Mouse (Mus musculus) cerebral cortex, adult 2 months (tissue): ENCODE measurements around the gene Utp3.

Experiments
- WGBS: fragments of 180-500 bp; shearing (Covaris S2); methylation state at CpG from one replicate; pipeline ENCODE4 v1.1.7; 2018; 5-methylcytosine and 5-hydroxymethylcytosine counted together

The Utp3 gene

GRCm38 (mm10) chr5:88574829-88575228 lies 20.6 kb downstream of the Utp3 start:
- WGBS = 68% methylated on average over 3 of the region's 3 CpGs

- 35% methylated on average over 3 of the region's 3 CpGs for WGBS
Observed at GRCm38 (mm10) chr5:88575506-88576338, 21.5 kb downstream of the Utp3 start.

GRCm38 (mm10) chr5:88580681-88581080 lies 26.4 kb downstream of the Utp3 start:
- 79% methylated on average over 10 of the region's 10 CpGs for WGBS

GRCm38 (mm10) chr5:88581343-88581742 lies 27.1 kb downstream of the Utp3 start:
- 89% methylated on average over 6 of the region's 6 CpGs for WGBS

- 22% methylated on average over 9 of the region's 9 CpGs for WGBS
Observed at GRCm38 (mm10) chr5:88583271-88584031, 29.2 kb downstream of the Utp3 start.

- WGBS = 14% methylated on average over 9 of the region's 9 CpGs
Observed at GRCm38 (mm10) chr5:88584061-88584460, 29.8 kb downstream of the Utp3 start.

- 37% methylated on average over 7 of the region's 7 CpGs for WGBS
Observed at GRCm38 (mm10) chr5:88586407-88587174, 32.3 kb downstream of the Utp3 start.

- 23% methylated on average over 13 of the region's 13 CpGs for WGBS
Observed at GRCm38 (mm10) chr5:88587211-88587934, 33.1 kb downstream of the Utp3 start.

GRCm38 (mm10) chr5:88588481-88588880 lies 34.2 kb downstream of the Utp3 start:
- WGBS = 46% methylated on average over 5 of the region's 5 CpGs

- 87% methylated on average over 13 of the region's 13 CpGs for whole genome bisulfite sequencing
Observed at GRCm38 (mm10) chr5:88593421-88594172, 39.3 kb downstream of the Utp3 start.

- WGBS = 86% methylated on average over 7 of the region's 7 CpGs
Observed at GRCm38 (mm10) chr5:88594173-88594569, 39.9 kb downstream of the Utp3 start.

GRCm38 (mm10) chr5:88595537-88596455 lies 41.5 kb downstream of the Utp3 start:
- 62% methylated on average over 5 of the region's 5 CpGs for WGBS

- WGBS = 79% methylated on average over 6 of the region's 6 CpGs
Observed at GRCm38 (mm10) chr5:88598961-88599360, 44.7 kb downstream of the Utp3 start.

GRCm38 (mm10) chr5:88602030-88602429 lies 47.8 kb downstream of the Utp3 start:
- 81% methylated on average over 2 of the region's 2 CpGs for WGBS

GRCm38 (mm10) chr5:88602713-88603112 lies 48.5 kb downstream of the Utp3 start:
- WGBS = 91% methylated on average over 3 of the region's 3 CpGs

- 96% methylated on average over 3 of the region's 3 CpGs for WGBS
Observed at GRCm38 (mm10) chr5:88604046-88604445, 49.8 kb downstream of the Utp3 start.

GRCm38 (mm10) chr5:88604641-88605358 lies 50.5 kb downstream of the Utp3 start:
- WGBS = 92% methylated on average over 7 of the region's 7 CpGs
